Mouse (Mus musculus) testis, adult 2 months (tissue): ENCODE data around the gene Slc39a13.

Source experiments
- CTCF ChIP-seq: fragments of 200-500 bp; IDR thresholded peaks from 2 replicates; pipeline ENCODE4 v1.5.1; 2012; ENCODE audit warnings: low read depth, mild to moderate bottlenecking, inconsistent platforms, low read length, moderate library complexity; ENCODE audit not compliant: control insufficient read depth, insufficient read depth, insufficient replicate concordance
- POLR2A ChIP-seq: fragments of 200-500 bp; IDR thresholded peaks from 2 replicates; pipeline ENCODE4 v1.6.1; 2012; ENCODE audit warnings: low read depth, mild to moderate bottlenecking, inconsistent platforms, low read length, moderate library complexity; ENCODE audit not compliant: control insufficient read depth

DNA sequence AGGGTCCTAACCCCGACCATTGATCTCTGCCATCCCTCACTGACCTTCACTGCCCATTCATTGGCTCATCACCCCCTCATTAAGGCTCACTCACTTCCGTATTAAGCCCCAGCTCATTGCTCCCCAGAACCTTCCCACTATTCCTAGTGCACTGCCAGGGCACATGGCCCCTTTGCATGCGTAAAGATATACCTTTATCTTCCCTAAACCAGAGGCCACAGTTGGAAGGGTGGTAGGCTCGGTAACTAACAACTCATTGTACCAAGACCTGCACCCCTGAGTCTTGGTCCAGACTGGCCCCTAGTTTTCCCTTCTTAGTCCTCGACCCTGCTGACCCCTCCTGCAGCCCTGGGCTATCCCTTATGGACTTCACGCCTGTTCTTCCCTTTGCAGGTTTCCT lies 43.6 kb upstream of the Slc39a13 start:
- no peak for TF ChIP-seq CTCF
- TF ChIP-seq POLR2A: no peak
